Mouse (Mus musculus) brain, embryonic 14.5 days (tissue): ENCODE measurements around the gene Fam149b.

Experiments used
- CTCF ChIP-seq: fragments of 200-500 bp; IDR thresholded peaks from 2 replicates; pipeline ENCODE4 v1.5.1; 2012; ENCODE audit warnings: inconsistent platforms, mild to moderate bottlenecking, moderate library complexity, borderline replicate concordance; ENCODE audit not compliant: insufficient read depth, insufficient read length; ENCODE audit errors: extremely low read depth
- POLR2A ChIP-seq: fragments of 200-500 bp; IDR thresholded peaks from 2 replicates; pipeline ENCODE4 v1.6.1; 2012; ENCODE audit warnings: mild to moderate bottlenecking, inconsistent platforms, borderline replicate concordance; ENCODE audit not compliant: poor library complexity, insufficient read depth, insufficient read length, severe bottlenecking; ENCODE audit errors: extremely low read depth

DNA sequence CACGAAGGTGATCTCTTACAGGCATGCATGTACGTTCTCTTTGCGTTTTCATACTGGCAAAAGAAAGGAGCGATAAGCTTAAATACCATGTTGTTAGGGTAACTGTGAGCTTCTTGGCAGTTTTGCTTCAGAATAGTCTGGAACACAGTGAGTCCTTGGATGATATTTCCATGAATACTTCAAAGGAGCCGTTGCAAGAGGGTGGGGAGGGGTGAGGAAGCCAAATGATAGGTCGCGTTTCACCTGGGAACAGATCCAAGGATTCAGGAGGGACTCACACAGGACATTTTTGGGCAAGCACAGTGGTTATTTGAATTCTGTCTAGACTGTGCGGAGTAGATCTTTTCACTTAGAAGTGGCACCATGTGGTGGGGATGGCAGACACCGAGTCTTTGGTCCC, 49.3 kb downstream of the Fam149b start:
- no peak for TF ChIP-seq POLR2A
- no peak for TF ChIP-seq CTCF
